Mouse (Mus musculus) CD4-positive, CD25-positive, alpha-beta regulatory T cell, adult 9 weeks (primary cell): ENCODE data around the gene Prpf19. TPM values are rescaled to one million over a fixed set of nuclear protein-coding genes. Genes with fewer than 3 reads are reported as not detected.

ENCODE experiments used
- polyA plus RNA-seq: library from polyadenylated mRNA; unstranded; fragments of 100-300 nt; shearing (Covaris generic); gene quantifications from one replicate; pipeline ENCODE4 v1.2.1, GENCODE M21; 2017

Prpf19 gene
- polyA plus RNA-seq: 86.7 TPM

DNA sequence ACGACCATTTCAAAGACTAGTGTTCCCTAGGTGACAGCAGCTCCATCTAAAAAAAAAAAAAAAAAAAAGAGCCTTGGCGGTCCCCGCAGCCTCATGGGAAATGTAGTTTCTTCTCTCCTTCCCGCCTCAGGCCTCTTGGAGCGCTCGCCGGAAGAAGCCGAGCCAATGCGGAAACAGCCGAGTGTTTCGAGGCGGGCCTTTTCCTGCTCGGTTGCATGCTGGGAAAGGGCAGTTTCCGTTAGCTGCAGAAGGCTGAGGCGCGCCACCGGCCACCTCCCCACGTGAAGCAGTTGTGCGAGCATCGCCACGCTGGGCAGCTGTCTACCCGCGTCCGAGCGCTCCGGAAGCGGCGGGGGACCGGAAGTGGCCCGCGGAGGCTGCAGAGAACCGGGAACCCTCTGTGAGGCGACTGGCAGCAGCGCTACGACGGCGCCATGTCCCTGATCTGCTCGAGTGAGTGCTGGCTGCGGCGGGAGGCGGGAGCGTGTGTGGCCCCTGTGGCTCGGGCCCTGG lies at the start of gene Prpf19:
Gene Prpf19 (plus strand): TSS at position 216 of the 513 bp plus-strand sequence.

DNA sequence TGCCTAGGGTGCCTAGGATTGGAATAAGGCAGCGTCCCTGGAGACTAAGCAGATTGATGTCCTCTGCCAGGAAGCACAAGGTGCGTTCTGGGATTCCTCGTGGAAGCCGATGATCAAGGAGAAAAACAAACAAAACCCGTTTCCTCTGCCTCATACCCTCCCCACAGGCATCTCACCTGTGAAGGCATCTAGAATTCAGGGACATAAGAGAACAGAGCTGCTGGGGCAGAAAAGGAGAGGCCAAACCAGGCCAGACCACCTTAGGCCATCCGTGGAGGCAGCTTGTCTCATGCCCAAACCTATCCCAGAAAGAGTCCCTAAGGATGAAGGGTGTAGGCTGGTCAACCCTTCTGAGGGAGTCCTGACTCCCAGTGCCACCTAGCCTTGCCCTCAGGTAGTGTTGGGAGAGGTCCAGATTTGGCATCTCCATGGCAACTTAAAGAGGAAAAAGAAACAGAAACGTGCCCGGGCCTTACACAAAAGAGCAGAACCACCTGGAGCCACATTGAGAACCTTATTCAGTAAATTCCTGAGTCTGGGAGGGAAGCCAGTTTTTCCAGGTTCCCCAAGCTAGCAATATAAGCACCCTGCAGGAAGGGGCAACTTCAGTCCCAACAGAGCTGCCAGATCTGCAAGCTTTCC lies 25.0 kb upstream of the Prpf19 start, which contains the start of gene Tmem132a:
Gene Tmem132a (minus strand): TSS at position 55 of the 642 bp plus-strand sequence.

DNA sequence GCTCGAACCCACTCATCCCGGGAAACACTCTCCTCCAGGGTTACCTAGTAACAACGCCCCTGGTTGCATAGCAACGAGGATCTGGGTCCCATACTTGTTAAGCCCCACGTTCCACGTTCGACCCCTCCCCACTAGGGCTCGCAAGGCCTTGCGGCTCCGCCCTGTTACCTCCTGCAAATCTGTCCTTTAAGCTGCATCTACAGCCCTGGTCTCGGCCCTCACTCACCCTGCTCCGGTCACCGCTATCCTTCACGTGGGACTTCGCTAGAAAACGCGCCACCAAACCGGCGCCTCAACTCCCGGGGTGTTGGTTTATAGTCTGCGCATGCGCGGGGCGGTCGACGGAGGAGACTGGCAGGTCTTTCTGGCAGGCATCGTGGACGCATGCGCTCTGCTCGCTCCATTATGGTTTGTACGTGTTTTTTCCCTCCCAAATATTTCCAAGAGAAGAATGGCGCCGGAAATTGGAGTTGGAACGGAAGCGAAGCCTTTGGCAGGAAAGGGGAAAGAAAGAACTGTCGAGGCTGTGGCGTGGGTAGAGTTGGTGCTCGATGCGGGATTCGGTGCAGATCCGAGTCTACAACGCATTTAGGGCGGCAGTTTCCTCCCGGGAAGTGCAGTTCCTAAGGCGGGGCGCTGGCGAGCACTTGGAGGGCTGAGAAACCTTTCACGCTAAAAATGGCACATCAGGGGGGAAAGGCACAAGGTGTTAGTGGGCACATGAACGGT lies 13.4 kb upstream of the Prpf19 start, which contains the start of gene Tmem109:
Gene Tmem109 (minus strand): TSS at position 576 of the 729 bp plus-strand sequence.

DNA sequence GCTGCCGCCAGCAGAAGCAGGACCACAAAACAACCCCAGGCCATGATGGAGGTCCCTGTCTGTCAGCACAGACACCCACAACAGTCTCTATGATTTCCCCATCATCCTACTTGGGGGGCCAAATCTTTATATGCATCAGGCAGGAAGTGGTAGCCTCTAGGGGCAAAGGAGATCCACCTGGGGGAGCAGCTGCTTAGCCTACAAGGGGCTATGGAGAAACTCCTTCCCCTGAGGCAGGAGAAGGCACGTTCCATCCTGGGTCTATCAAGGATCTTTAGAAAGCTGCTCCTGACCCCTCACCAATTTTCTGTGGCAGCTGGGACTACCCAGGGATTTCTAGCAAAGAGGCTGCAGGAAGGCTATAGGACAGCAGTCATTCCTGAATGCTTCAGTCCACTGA lies 25.5 kb downstream of the Prpf19 start, which contains the start of gene Zp1:
Gene Zp1 (minus strand): TSS at position 101 of the 400 bp plus-strand sequence.

DNA sequence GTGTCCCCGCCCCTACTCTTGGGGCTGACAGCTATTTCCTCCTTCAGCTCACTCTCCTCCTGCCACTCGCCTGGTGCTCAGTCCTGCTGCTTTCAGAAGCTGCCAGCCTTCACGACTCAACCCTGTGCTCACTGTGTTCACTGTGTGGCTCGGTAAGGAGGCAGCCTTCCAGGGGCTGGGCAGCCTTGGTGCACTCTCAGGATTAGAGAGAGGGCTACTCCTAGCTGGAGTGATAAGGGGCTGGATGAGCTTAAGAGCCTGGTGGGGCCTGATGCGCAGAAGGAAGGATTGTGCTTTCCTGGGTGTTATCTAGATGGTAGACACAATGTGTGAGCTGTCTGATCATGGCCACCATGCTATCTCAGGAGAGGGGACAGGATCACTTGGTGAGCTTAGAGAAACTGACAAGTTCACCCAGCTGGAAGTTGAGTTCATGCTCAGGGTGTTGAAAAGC lies 42.1 kb downstream of the Prpf19 start, which contains the start of gene Ptgdr2:
Gene Ptgdr2 (plus strand): TSS at position 51 of the 454 bp plus-strand sequence.

DNA sequence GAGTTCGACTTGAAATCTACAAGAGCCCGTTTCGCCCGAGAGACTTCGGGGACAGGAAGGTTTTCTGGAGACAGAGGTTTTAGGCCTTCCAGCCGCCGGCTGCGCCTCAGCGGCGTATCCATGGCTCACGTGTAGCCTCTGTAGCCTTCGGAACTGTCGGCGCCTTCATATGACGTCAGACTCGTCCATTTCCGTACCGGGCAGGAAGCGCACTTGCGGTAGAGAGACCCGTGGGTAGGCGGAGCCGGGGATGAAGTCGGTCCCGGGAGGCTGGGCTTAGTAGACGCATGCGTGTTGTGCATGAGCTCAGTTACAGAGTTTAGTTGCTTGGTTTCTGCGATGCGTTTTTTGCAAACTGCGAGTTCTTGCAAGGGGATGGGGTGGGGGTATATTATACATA lies 54.1 kb downstream of the Prpf19 start, which contains the start of gene Ccdc86:
Gene Ccdc86 (minus strand): TSS at position 155 of the 400 bp plus-strand sequence.

Other genes with a start within 250 kb of the Prpf19 start
- not detected for gene Pga5, start 217.2 kb upstream of the Prpf19 start, polyA plus RNA-seq
- 26.5 TPM for gene Vps37c, start 206.5 kb upstream of the Prpf19 start, polyA plus RNA-seq
- 623 TPM for gene Cd5, start 156.2 kb upstream of the Prpf19 start, polyA plus RNA-seq
- gene Cd6, start 65.2 kb upstream of the Prpf19 start, polyA plus RNA-seq: 713 TPM
- gene Slc15a3, start 55.5 kb upstream of the Prpf19 start, polyA plus RNA-seq: 1.3 TPM
- 0.40 TPM for gene Tmem132a, start 25.3 kb upstream of the Prpf19 start, polyA plus RNA-seq
- 58.9 TPM for gene Tmem109, start 13.2 kb upstream of the Prpf19 start, polyA plus RNA-seq
- not detected for gene Zp1, start 25.4 kb downstream of the Prpf19 start, polyA plus RNA-seq
- not detected for gene Ptgdr2, start 41.9 kb downstream of the Prpf19 start, polyA plus RNA-seq
- gene Ccdc86, start 54.0 kb downstream of the Prpf19 start, polyA plus RNA-seq: 23.3 TPM
- gene Ms4a10, start 79.4 kb downstream of the Prpf19 start, polyA plus RNA-seq: not detected
- gene Ms4a15, start 98.0 kb downstream of the Prpf19 start, polyA plus RNA-seq: not detected
- gene Ms4a18, start 122.8 kb downstream of the Prpf19 start, polyA plus RNA-seq: not detected
- gene Ms4a8a, start 185.9 kb downstream of the Prpf19 start, polyA plus RNA-seq: not detected
- gene 1700017D01Rik, start 235.6 kb downstream of the Prpf19 start, polyA plus RNA-seq: not detected